Mouse (Mus musculus) spleen, adult 2 months (tissue): Measurements from ENCODE around the gene Gm13696. TPM values are rescaled to one million over a fixed set of nuclear protein-coding genes. Genes with fewer than 3 reads are reported as not detected.

Experiments used
- DNase-seq, 2 experiments: peaks; one replicate each; pipeline versions ENCODE4 v3.0.0 to v3.0.0-alpha.2; 2012 to 2021; ENCODE audit warnings: low spot score in 2 of 2, low read depth in 1 of 2
- H3K27ac ChIP-seq: fragments of 200-500 bp; 2 replicates; pipeline ENCODE4 v1.5.1; 2012; ENCODE audit warnings: low read length, inconsistent platforms; ENCODE audit not compliant: insufficient read depth
- H3K27me3 ChIP-seq: fragments of 200-500 bp; 2 replicates; pipeline ENCODE4 v1.6.1; 2012; ENCODE audit warnings: mild to moderate bottlenecking, moderate library complexity, low read length, inconsistent platforms; ENCODE audit not compliant: control insufficient read depth, insufficient read depth
- H3K36me3 ChIP-seq: fragments of 200-500 bp; 2 replicates; pipeline ENCODE4 v1.6.1; 2012; ENCODE audit warnings: mild to moderate bottlenecking, low read length, inconsistent platforms; ENCODE audit not compliant: control insufficient read depth, insufficient read depth
- H3K4me1 ChIP-seq: fragments of 200-500 bp; 2 replicates; pipeline ENCODE4 v1.6.1; 2011; ENCODE audit warnings: inconsistent platforms; ENCODE audit not compliant: control insufficient read depth, insufficient read depth, insufficient read length
- H3K4me3 ChIP-seq: fragments of 200-500 bp; 2 replicates; pipeline ENCODE4 v1.5.1; 2011; ENCODE audit warnings: mild to moderate bottlenecking, inconsistent platforms; ENCODE audit not compliant: insufficient read depth, insufficient read length; ENCODE audit errors: extremely low read depth
- CTCF ChIP-seq: fragments of 200-500 bp; IDR thresholded peaks from 2 replicates; pipeline ENCODE4 v1.5.1; 2011; ENCODE audit warnings: mild to moderate bottlenecking, inconsistent platforms; ENCODE audit not compliant: insufficient read depth, insufficient read length, insufficient replicate concordance; ENCODE audit errors: extremely low read depth
- POLR2A ChIP-seq: fragments of 200-500 bp; IDR thresholded peaks from 2 replicates; pipeline ENCODE4 v1.6.1; 2011; ENCODE audit warnings: low read depth, low read length, inconsistent platforms
- WGBS: fragments of 180-500 bp; shearing (Covaris S2); methylation state at CpG from one replicate; pipeline ENCODE4 v1.1.7; 2018; 5-methylcytosine and 5-hydroxymethylcytosine counted together
- polyA plus RNA-seq: library from polyadenylated mRNA; depleted of rRNA; stranded (reverse); fragments of >200 nt; gene quantifications from 2 replicates; pipeline ENCODE4 v1.2.3, GENCODE M21; 2012; rRNA removed

Gene Gm13696
- polyA plus RNA-seq, 1 experiment: not detected

DNA sequence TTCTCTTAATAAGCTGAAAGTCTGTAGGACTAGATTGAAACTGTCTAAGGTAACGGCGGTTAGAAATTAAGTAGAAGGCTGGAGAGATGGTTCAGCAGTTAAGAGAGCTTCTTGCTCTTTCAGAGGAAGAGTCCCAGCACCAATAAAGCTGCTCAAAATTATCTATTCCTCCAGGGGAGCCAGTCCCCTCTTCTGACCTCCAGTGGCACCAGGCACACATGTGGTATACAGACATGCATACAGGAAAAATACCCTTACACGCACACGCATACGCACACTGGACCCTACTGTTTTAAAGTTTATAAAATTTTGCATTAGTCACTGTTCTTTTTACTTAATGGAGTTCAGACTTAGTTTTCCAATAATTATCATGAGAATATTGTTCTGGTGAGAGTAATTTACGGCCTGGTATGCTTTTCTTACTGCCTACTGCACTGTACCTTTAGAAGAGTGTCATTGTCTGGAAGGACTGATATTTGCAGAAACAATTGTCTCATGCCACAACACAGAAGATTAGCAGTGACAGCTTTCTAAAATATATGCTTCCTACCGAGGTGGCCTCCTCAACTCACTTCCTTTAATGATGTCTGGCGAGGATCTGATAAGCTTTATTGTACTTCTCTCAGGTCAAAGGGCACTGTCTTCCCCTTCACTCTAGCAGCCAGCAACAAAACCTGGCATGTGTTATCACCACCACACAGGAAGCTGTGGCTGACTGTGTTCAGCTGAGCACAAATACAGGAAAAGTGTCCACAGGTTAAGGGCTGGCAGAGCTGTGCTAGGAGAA is 46.8 kb downstream of the Gm13696 start:
- H3K27ac ChIP-seq: no peak overlapping the region
- 41% methylated on average over 8 of the region's 8 CpGs for WGBS
- no peak for TF ChIP-seq POLR2A
- no peak for TF ChIP-seq CTCF
- H3K36me3 ChIP-seq: no peaks in the 10 kb centered on the region
- peaks cover 6% of the 10 kb centered on the region; the same call in 1 of the 2 replicates for H3K4me1 ChIP-seq
- DNase-seq: no peak
- no peak overlapping the region for H3K4me3 ChIP-seq
- no peaks in the 10 kb centered on the region for H3K27me3 ChIP-seq

DNA sequence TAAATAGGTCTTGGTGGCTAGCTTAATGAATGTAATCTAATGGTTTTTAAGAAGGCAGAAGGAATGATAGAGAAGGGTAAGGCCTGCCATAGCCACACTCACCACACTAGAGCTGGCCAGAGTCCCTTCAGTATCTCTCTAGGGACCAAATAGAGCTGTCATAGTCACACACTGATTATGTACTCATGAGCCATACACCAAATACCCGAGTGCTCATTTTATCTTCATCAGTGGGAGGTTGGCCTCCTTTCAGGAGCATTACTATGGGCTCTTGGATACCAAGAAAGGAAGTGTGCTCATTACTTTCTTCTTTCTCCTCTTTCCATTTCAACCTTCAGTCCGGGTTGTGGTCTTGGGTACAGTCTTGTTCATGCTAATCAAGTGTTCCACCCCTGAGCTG is 49.0 kb downstream of the Gm13696 start:
- Histone ChIP-seq H3K4me3 (no peak overlapping the region), H3K36me3 (no peaks in the 10 kb centered on the region), H3K4me1 (peaks cover 6% of the 10 kb centered on the region; the same call in 1 of the 2 replicates), H3K27me3 (no peaks in the 10 kb centered on the region), H3K27ac (no peak overlapping the region)
- WGBS: 71% methylated on average over 2 of the region's 2 CpGs
- no peak for DNase-seq
- TF ChIP-seq POLR2A: no peak
- no peak for TF ChIP-seq CTCF

DNA sequence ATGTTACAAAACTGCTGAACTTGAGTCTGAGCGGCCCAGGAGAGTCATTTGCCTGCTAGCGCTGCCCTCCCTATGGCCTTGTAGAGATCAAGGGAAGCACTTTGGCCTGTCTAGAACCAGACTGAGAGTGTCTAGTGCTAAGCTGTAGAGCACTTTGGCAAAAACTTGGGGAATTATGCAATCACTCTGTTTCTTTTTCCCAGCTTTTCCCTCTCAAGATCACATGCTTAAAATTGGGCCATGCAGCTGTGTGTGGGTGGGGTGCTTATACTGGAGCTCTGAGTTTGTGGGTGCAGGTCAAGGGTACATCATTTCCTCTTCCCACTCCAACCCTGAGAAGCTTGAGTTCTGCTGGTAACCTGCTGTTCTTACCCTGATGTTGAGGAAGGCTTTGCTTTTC is 50.0 kb downstream of the Gm13696 start:
- no peak for DNase-seq
- no peak for TF ChIP-seq POLR2A
- TF ChIP-seq CTCF: no peak
- 89% methylated on average over 2 of the region's 2 CpGs for WGBS
- no peaks in the 10 kb centered on the region for H3K36me3 ChIP-seq
- no peaks in the 10 kb centered on the region for H3K27me3 ChIP-seq
- H3K27ac ChIP-seq: no peak overlapping the region
- peaks cover 6% of the 10 kb centered on the region; the same call in 1 of the 2 replicates for H3K4me1 ChIP-seq
- no peak overlapping the region for H3K4me3 ChIP-seq

DNA sequence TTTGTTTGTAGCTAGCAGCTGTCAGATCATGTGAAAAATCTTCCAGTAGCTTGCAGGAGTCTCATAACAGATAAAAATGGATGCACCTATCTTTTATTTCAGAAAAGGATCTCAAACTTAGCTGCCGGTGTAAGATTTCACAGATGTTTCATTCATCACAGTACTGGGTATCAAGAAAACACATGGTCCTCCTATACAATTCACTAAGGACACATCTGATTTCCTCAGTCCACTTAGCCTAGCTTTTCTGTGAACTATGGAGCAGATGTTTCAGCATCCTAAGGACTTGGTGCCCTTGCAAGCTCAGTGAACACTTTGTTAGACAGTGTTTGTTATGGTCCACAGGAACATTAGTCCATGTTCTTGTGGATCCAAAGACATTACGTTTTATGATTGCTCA is 50.4 kb downstream of the Gm13696 start:
- DNase-seq: no peak
- no peak for TF ChIP-seq POLR2A
- TF ChIP-seq CTCF: no peak

More for the DNA sequence above, 50.4 kb downstream of the Gm13696 start:
- Histone ChIP-seq H3K27ac (no peak overlapping the region), H3K27me3 (no peaks in the 10 kb centered on the region), H3K36me3 (no peaks in the 10 kb centered on the region), H3K4me3 (no peak overlapping the region), H3K4me1 (peaks cover 6% of the 10 kb centered on the region; the same call in 1 of the 2 replicates)
- WGBS: 81% methylated on average over 2 of the region's 2 CpGs

Other genes with a start within 250 kb of the Gm13696 start
- 17.5 and 36.6 TPM in 2 replicates for gene Itgav, start 248.7 kb upstream of the Gm13696 start, polyA plus RNA-seq
- gene Fam171b, start 160.5 kb upstream of the Gm13696 start, polyA plus RNA-seq: 0.07 and 0.15 TPM in 2 replicates
- gene Zswim2, start 31.9 kb upstream of the Gm13696 start, polyA plus RNA-seq: not detected in 2 replicates
- gene Gm13698, start 17.4 kb upstream of the Gm13696 start, polyA plus RNA-seq: not detected in 2 replicates
- not detected in 2 replicates for gene Gm13693, start 11.6 kb upstream of the Gm13696 start, polyA plus RNA-seq
- gene Gm13695, start 5.8 kb upstream of the Gm13696 start, polyA plus RNA-seq: not detected in 2 replicates
- gene Gm13694, start 5.8 kb downstream of the Gm13696 start, polyA plus RNA-seq: not detected in 2 replicates
- not detected in 2 replicates for gene Gm13697, start 11.6 kb downstream of the Gm13696 start, polyA plus RNA-seq
- gene Gm13691, start 17.4 kb downstream of the Gm13696 start, polyA plus RNA-seq: not detected in 2 replicates